Mouse (Mus musculus) kidney, adult 2 months (tissue): Measurements from ENCODE around the gene Coro7. TPM values are rescaled to one million over a fixed set of nuclear protein-coding genes. Genes with fewer than 3 reads are reported as not detected.
A peak's percentile ranks its signal among the peaks of the same experiment; 100 is the strongest.

Source experiments
- DNase-seq: peaks from one replicate; pipeline ENCODE4 v3.0.0; 2021
- H3K27ac ChIP-seq: fragments of 200-500 bp; 2 replicates; pipeline ENCODE4 v1.5.1; 2012; ENCODE audit warnings: low read depth, low read length, control low read depth, inconsistent platforms; ENCODE audit not compliant: insufficient read depth
- H3K27me3 ChIP-seq: fragments of 200-500 bp; replicated peaks from 2 replicates; pipeline ENCODE4 v1.6.1; 2012; ENCODE audit warnings: mild to moderate bottlenecking, moderate library complexity, low read length, inconsistent platforms; ENCODE audit not compliant: control insufficient read depth, insufficient read depth
- H3K36me3 ChIP-seq: fragments of 200-500 bp; 2 replicates; pipeline ENCODE4 v1.6.1; 2012; ENCODE audit warnings: mild to moderate bottlenecking, moderate library complexity, low read length, inconsistent platforms; ENCODE audit not compliant: control insufficient read depth, insufficient read depth
- H3K4me1 ChIP-seq: fragments of 200-500 bp; 2 replicates; pipeline ENCODE4 v1.6.1; 2011; ENCODE audit warnings: low read length; ENCODE audit not compliant: control insufficient read depth, insufficient read depth
- H3K4me3 ChIP-seq: fragments of 200-500 bp; 2 replicates; pipeline ENCODE4 v1.5.1; 2011; ENCODE audit warnings: mild to moderate bottlenecking, low read depth, low read length, control low read depth; ENCODE audit not compliant: insufficient read depth
- CTCF ChIP-seq: fragments of 200-500 bp; conservative IDR thresholded peaks from 2 replicates; pipeline ENCODE4 v1.5.1; 2011; ENCODE audit warnings: low read depth, mild to moderate bottlenecking, control low read depth, low read length, moderate library complexity, mixed read lengths; ENCODE audit not compliant: insufficient read depth, insufficient read length
- POLR2A ChIP-seq: fragments of 200-500 bp; IDR thresholded peaks from one replicate; pipeline ENCODE4 v1.6.1; 2011; ENCODE audit warnings: low read depth, low read length, control low read depth
- WGBS: fragments of 180-500 bp; shearing (Covaris S2); methylation state at CpG from one replicate; pipeline ENCODE4 v1.1.7; 2018; 5-methylcytosine and 5-hydroxymethylcytosine counted together
- polyA plus RNA-seq: library from polyadenylated mRNA; depleted of rRNA; stranded (reverse); fragments of >200 nt; gene quantifications from 2 replicates; pipeline ENCODE4 v1.2.3, GENCODE M21; 2012

Coro7 gene
- polyA plus RNA-seq, 1 experiment = 43.1 TPM

DNA sequence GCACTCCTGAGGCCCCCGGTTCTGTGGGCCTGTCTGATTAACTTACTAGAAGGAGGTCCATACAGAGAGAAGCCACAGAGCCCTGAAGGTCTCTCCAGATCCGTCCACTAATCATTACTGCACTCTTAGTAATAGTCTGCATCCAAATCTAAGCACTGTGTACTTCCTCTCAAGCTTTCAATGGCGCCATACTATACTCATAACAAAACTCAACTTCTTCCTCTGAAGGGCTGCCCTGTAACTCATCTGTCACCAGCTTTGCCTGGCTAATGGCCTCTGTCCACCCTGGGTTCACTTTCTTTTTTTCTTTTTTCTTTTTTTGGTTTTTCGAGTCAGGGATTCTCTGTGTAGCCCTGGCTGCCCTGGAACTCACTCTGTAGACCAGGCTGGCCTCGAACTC, 1.5 kb downstream of the Coro7 start:
- 85% methylated on average over 5 of the region's 5 CpGs for WGBS
- no peak for TF ChIP-seq POLR2A
- no peak for TF ChIP-seq CTCF
- no peak overlapping the region for H3K27ac ChIP-seq
- 0 out of 2 replicates have a peak, but pooled peaks cover 2% of the 10 kb centered on the region for H3K36me3 ChIP-seq
- no peaks in the 10 kb centered on the region for H3K27me3 ChIP-seq
- DNase-seq = no peak
- no peak overlapping the region for H3K4me3 ChIP-seq
- peaks cover 8% of the 10 kb centered on the region; the same call in 1 of the 2 replicates for H3K4me1 ChIP-seq

GRCm38 (mm10) chr16:4676836-4677235, 2.7 kb downstream of the Coro7 start:
- Histone ChIP-seq H3K4me1 (peaks cover 5% of the 10 kb centered on the region; the same call in 1 of the 2 replicates), H3K36me3 (0 out of 2 replicates have a peak, but pooled peaks cover 2% of the 10 kb centered on the region), H3K4me3 (no peak overlapping the region), H3K27ac (no peak overlapping the region), H3K27me3 (no peaks in the 10 kb centered on the region)
- DNase-seq = no peak
- TF ChIP-seq POLR2A (no peak), CTCF (no peak)
- WGBS = 94% methylated on average over 5 of the region's 5 CpGs

DNA sequence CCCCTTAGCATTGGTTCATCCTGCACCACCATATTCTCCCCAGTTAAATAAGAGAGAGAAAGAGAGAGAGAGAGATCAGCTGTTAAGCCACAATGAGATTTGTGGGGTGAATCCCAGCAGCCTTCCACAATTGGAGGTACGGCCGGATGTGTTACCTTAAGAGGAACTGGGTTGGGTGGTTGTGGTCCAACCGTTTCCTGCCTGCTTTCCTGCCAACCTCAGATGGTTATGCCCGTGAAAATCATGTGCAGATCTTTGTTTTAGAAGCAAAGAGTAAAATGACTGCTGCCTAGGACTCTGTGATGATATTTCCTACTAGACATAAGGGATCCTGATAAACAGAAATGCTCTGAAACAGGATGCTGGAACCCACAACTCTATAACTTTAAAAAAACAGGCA, 5.5 kb downstream of the Coro7 start:
- peaks cover 9% of the 10 kb centered on the region; the same call in 1 of the 2 replicates for H3K4me1 ChIP-seq
- 70% methylated on average over 4 of the region's 4 CpGs for WGBS
- no peak overlapping the region for H3K27ac ChIP-seq
- DNase-seq = no peak
- H3K4me3 ChIP-seq = no peak overlapping the region
- TF ChIP-seq POLR2A (no peak), CTCF (no peak)
- no peaks in the 10 kb centered on the region for H3K27me3 ChIP-seq
- H3K36me3 ChIP-seq = 0 out of 2 replicates have a peak, but pooled peaks cover 4% of the 10 kb centered on the region

- H3K36me3 ChIP-seq = 0 out of 2 replicates have a peak, but pooled peaks cover 3% of the 10 kb centered on the region
- TF ChIP-seq POLR2A (no peak), CTCF (no peak)
- peak; percentile 61 for DNase-seq
Observed at GRCm38 (mm10) chr16:4670317-4670716, 9.3 kb downstream of the Coro7 start.

DNA sequence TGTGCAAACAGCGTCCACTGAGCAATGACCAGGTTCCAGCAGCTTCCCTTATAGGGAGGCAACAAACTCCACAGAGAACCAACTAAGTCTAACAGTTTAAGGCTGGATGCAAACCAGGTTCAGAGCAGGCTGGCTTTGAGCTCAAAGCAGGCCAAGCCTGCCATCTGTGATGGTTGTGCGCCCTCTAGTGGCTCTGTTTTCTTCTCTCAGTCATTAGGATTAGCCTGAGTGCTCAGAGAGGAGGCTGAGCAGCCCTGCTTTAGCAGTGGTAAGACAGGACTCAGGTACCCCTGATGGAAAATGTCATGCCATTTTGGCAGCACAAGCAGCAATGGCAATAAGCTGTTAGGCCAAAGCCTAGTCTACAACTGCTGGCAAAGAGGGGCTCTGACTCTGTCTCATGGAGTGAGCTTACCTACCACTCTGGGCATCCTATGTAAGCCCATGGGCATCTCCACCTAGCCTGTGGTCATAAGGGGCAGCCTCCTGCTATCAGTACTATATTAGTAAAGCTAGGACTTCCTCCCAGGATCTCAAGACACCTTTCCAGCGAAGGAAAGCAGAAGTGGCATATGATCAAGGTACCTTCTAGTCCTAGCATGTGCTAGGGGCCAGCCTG, 12.3 kb downstream of the Coro7 start:
- H3K4me1 ChIP-seq = peaks cover 13% of the 10 kb centered on the region; the same call in 1 of the 2 replicates
- peaks cover 1% of the 10 kb centered on the region; the same call in 1 of the 2 replicates for H3K36me3 ChIP-seq
- TF ChIP-seq POLR2A (no peak), CTCF (peak; percentile 98)
- 33% methylated on average over 3 of the region's 3 CpGs for WGBS
- H3K27ac ChIP-seq = no peak overlapping the region
- DNase-seq = peak; percentile 93
- no peaks in the 10 kb centered on the region for H3K27me3 ChIP-seq
- H3K4me3 ChIP-seq = no peak overlapping the region

More at GRCm38 (mm10) chr16:4670317-4670716, 9.3 kb downstream of the Coro7 start:
- Histone ChIP-seq H3K4me3 (no peak overlapping the region), H3K27me3 (no peaks in the 10 kb centered on the region), H3K27ac (0 out of 2 replicates have a peak overlapping the region, but pooled peaks have one; percentile 25), H3K4me1 (peaks cover 13% of the 10 kb centered on the region; the same call in 1 of the 2 replicates)
- 52% methylated on average over 5 of the region's 5 CpGs for WGBS

GRCm38 (mm10) chr16:4665726-4666125, 13.9 kb downstream of the Coro7 start:
- 51% methylated on average over 2 of the region's 2 CpGs for WGBS
- H3K27me3 ChIP-seq = no peaks in the 10 kb centered on the region
- H3K36me3 ChIP-seq = peaks cover 1% of the 10 kb centered on the region; the same call in 1 of the 2 replicates
- no peak overlapping the region; the same call in 1 of the 2 replicates for H3K27ac ChIP-seq
- no peak overlapping the region for H3K4me3 ChIP-seq
- no peak for TF ChIP-seq POLR2A
- peaks cover 13% of the 10 kb centered on the region; the same call in 1 of the 2 replicates for H3K4me1 ChIP-seq
- peak; percentile 77 for DNase-seq

DNA sequence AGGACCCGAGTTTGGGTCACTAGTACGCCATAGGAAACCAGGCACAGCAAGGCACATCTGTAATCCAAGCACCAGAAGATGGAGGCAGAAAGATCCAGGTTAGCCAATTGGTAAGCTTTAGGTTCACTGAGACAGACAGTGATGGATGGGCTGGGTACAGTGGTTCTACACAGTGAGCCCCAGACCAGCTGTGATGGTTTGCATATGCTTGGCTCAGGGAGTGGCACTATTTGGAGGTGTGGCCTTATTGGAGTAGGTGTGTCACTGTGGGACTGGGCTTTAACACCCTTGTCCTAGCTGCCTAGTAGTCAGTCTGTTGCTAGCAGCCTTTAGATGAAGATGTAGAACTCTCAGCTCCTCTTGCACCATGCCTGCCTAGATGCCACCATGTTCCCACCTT, 15.8 kb downstream of the Coro7 start:
- no peak overlapping the region for H3K4me3 ChIP-seq
- H3K36me3 ChIP-seq = no peaks in the 10 kb centered on the region; the same call in 1 of the 2 replicates
- DNase-seq = no peak
- 88% methylated on average over 2 of the region's 2 CpGs for WGBS
- TF ChIP-seq CTCF (no peak), POLR2A (no peak)
- no peaks in the 10 kb centered on the region for H3K27me3 ChIP-seq
- H3K4me1 ChIP-seq = peaks cover 9% of the 10 kb centered on the region; the same call in 1 of the 2 replicates
- no peak overlapping the region for H3K27ac ChIP-seq
